Mouse (Mus musculus) erythroid progenitor cell, adult 5-6 weeks (primary cell): ENCODE measurements around the gene Gm4779. TPM values are rescaled to one million over a fixed set of nuclear protein-coding genes. Genes with fewer than 3 reads are reported as not detected.
"Not testable (repeated sequence)": the region's sequence is repeated elsewhere in the genome, so short reads cannot be mapped to it uniquely, and the experiment has no call there.

ENCODE experiments used
- ATAC-seq: replicated peaks from 2 replicates; pipeline ENCODE4 v1.8.0; 2016; ENCODE audit warnings: moderate number of reproducible peaks, mild to moderate bottlenecking, moderate TSS enrichment, inconsistent platforms; ENCODE audit not compliant: poor library complexity, low FRiP score, severe bottlenecking
- total RNA-seq, 2 experiments: library from RNA; stranded (forward) in 1 of 2; stranded (reverse) in 1 of 2; fragments of 150-400 nt in 1 of 2; fragments of 186-747, 209-891 nt in 1 of 2; gene quantifications; 2 replicates each; pipeline versions ENCODE4 v1.2.3 to v1.2.4; 2015 to 2017; ENCODE audit warnings: low replicate concordance in 2 of 2

The Gm4779 gene
- total RNA-seq (2015; ENCODE audit: low replicate concordance) (not detected in 2 replicates), total RNA-seq (2017; ENCODE audit: low replicate concordance) (not detected in 2 replicates)

- ATAC-seq: no peak
Measured at GRCm38 (mm10) chrX:101794342-101794741, at the start of gene Gm4779, which contains the start of gene 8030474K03Rik. TSS of gene Gm4779 (minus strand) at chrX:101794423. TSS of gene 8030474K03Rik (plus strand) at chrX:101794656.

GRCm38 (mm10) chrX:101819980-101820379 lies 25.8 kb upstream of the Gm4779 start:
- ATAC-seq: not testable (repeated sequence)

GRCm38 (mm10) chrX:101819163-101819562 lies 24.9 kb upstream of the Gm4779 start:
- no peak for ATAC-seq

- no peak for ATAC-seq
Measured at GRCm38 (mm10) chrX:101811750-101812149, 17.5 kb upstream of the Gm4779 start.

GRCm38 (mm10) chrX:101805512-101805911 lies 11.3 kb upstream of the Gm4779 start:
- no peak for ATAC-seq

GRCm38 (mm10) chrX:101791551-101791950 lies 2.7 kb downstream of the Gm4779 start:
- no peak for ATAC-seq

GRCm38 (mm10) chrX:101772035-101772434 lies 22.2 kb downstream of the Gm4779 start:
- no peak for ATAC-seq

GRCm38 (mm10) chrX:101770307-101770706 lies 23.9 kb downstream of the Gm4779 start:
- ATAC-seq: no peak

GRCm38 (mm10) chrX:101769478-101769877 lies 24.7 kb downstream of the Gm4779 start:
- ATAC-seq: no peak

GRCm38 (mm10) chrX:101767280-101767679 lies 26.9 kb downstream of the Gm4779 start:
- ATAC-seq: no peak

GRCm38 (mm10) chrX:101765111-101765510 lies 29.1 kb downstream of the Gm4779 start:
- ATAC-seq: no peak

- ATAC-seq: no peak
Measured at GRCm38 (mm10) chrX:101764621-101765020, 29.6 kb downstream of the Gm4779 start.

GRCm38 (mm10) chrX:101754478-101754877 lies 39.7 kb downstream of the Gm4779 start:
- no peak for ATAC-seq

GRCm38 (mm10) chrX:101750144-101750543 lies 44.1 kb downstream of the Gm4779 start:
- ATAC-seq: no peak

GRCm38 (mm10) chrX:101741064-101741433 lies 53.2 kb downstream of the Gm4779 start:
- ATAC-seq: no peak

GRCm38 (mm10) chrX:101740335-101741063 lies 53.7 kb downstream of the Gm4779 start:
- no peak for ATAC-seq

Other genes starting within 250 kb of the Gm4779 start
- gene Ogt, start 154.4 kb downstream of the Gm4779 start, total RNA-seq (2015; ENCODE audit: low replicate concordance): 202 and 228 TPM in 2 replicates
- gene Ogt, start 154.4 kb downstream of the Gm4779 start, total RNA-seq (2017; ENCODE audit: low replicate concordance): 128 and 130 TPM in 2 replicates
- gene Cxcr3, start 60.2 kb downstream of the Gm4779 start, total RNA-seq (2015; ENCODE audit: low replicate concordance): 0.84 TPM in 1 of 2 replicates, not detected in the other
- gene Cxcr3, start 60.2 kb downstream of the Gm4779 start, total RNA-seq (2017; ENCODE audit: low replicate concordance): 0.39 TPM in 1 of 2 replicates, not detected in the other
- gene 8030474K03Rik, start 233 bp upstream of the Gm4779 start, total RNA-seq (2015; ENCODE audit: low replicate concordance): not detected in 2 replicates
- not detected in 2 replicates for gene 8030474K03Rik, start 233 bp upstream of the Gm4779 start, total RNA-seq (2017; ENCODE audit: low replicate concordance)
- 6.7 and 23.1 TPM in 2 replicates for gene Nhsl2, start 55.0 kb upstream of the Gm4779 start, total RNA-seq (2015; ENCODE audit: low replicate concordance)
- 2.6 and 2.9 TPM in 2 replicates for gene Nhsl2, start 55.0 kb upstream of the Gm4779 start, total RNA-seq (2017; ENCODE audit: low replicate concordance)